ENCODE assay signal across 8 mouse cellular contexts in genomic region chr7:45068000-45068318, GRCm38 (mm10). TPM values are rescaled to one million over a fixed set of nuclear protein-coding genes. Genes with fewer than 3 reads are reported as not detected.
A peak's percentile ranks its signal among the peaks of the same experiment; 100 is the strongest.
DNase-seq lines count a peak whose midpoint lies in the region; ATAC-seq and TF ChIP-seq lines count a peak whose summit lies in the region.

No protein-coding gene starts in this region.

- ATAC-seq in hindbrain, postnatal 0 days = 0 out of 2 replicates have a peak, but pooled peaks have one; percentile 21
- ATAC-seq in hindbrain, embryonic 16.5 days = no peak
- peak; percentile 44 for ATAC-seq in intestine, postnatal 0 days

- 23% methylated on average over 5 of the region's 5 CpGs for WGBS in hindbrain, postnatal 0 days
- WGBS in hindbrain, embryonic 16.5 days = 28% methylated on average over 5 of the region's 5 CpGs
- WGBS in intestine, postnatal 0 days = 24% methylated on average over 5 of the region's 5 CpGs

- H3K36me3 ChIP-seq in hindbrain, postnatal 0 days (ENCODE audit: insufficient read depth, low read length) = no peaks in the 10 kb centered on the region
- no peaks in the 10 kb centered on the region for H3K36me3 ChIP-seq in hindbrain, embryonic 16.5 days (ENCODE audit: control insufficient read depth, insufficient read depth, low read length)
- H3K36me3 ChIP-seq in ES-E14 (ENCODE audit: control insufficient read depth, insufficient read depth, low read length, poor library complexity, severe bottlenecking) = no peaks in the 10 kb centered on the region
- no peaks in the 10 kb centered on the region for H3K36me3 ChIP-seq in intestine, postnatal 0 days (ENCODE audit: control insufficient read depth, insufficient read depth)

- in situ Hi-C loops in ES-E14 (cut with MboI; ENCODE audit: low sequenced_read_pairs in 2 of 2, unreplicated experiment in 2 of 2) = no loop called here

- H3K4me3 ChIP-seq in hindbrain, postnatal 0 days (ENCODE audit: low read length) = no peak overlapping the region
- H3K4me3 ChIP-seq in hindbrain, embryonic 16.5 days (ENCODE audit: low read length) = no peak overlapping the region
- H3K4me3 ChIP-seq in ES-E14 (ENCODE audit: insufficient read depth in 1 of 2, low read depth in 1 of 2, low read length in 2 of 2, poor library complexity in 1 of 2, severe bottlenecking in 1 of 2) = no peak overlapping the region
- no peak overlapping the region for H3K4me3 ChIP-seq in intestine, postnatal 0 days (ENCODE audit: low read depth, low read length)

- H3K27me3 ChIP-seq in hindbrain, postnatal 0 days (ENCODE audit: insufficient read depth, low read length) = no peaks in the 10 kb centered on the region
- no peaks in the 10 kb centered on the region for H3K27me3 ChIP-seq in hindbrain, embryonic 16.5 days (replicated peaks; ENCODE audit: control insufficient read depth, insufficient read depth, low read length)
- H3K27me3 ChIP-seq in intestine, postnatal 0 days (replicated peaks; ENCODE audit: control insufficient read depth, insufficient read depth, low read length) = no peaks in the 10 kb centered on the region

- no peaks in the 10 kb centered on the region for H3K4me1 ChIP-seq in hindbrain, postnatal 0 days (ENCODE audit: insufficient read depth, low read length)
- peaks cover 4% of the 10 kb centered on the region for H3K4me1 ChIP-seq in hindbrain, embryonic 16.5 days (ENCODE audit: control insufficient read depth, insufficient read depth, low read depth, low read length)
- H3K4me1 ChIP-seq in ES-E14 (ENCODE audit: control insufficient read depth in 2 of 2, insufficient read depth in 2 of 2, low read length in 2 of 2, poor library complexity in 1 of 2) = peaks cover 5 to 18% of the 10 kb centered on the region in 2 experiments
- no peaks in the 10 kb centered on the region for H3K4me1 ChIP-seq in intestine, postnatal 0 days (replicated peaks; ENCODE audit: control insufficient read depth, insufficient read depth, low read length)

- peak; percentile 49 for DNase-seq in hindbrain, postnatal 0 days (ENCODE audit: low spot score)
- no peak for DNase-seq in ES-E14 (ENCODE audit: low read depth, low spot score)
- DNase-seq in cerebellum, postnatal 14 days = peak; percentile 53 to 68
- peak; percentile 76 for DNase-seq in lung, postnatal 36 days
- DNase-seq in thymus, postnatal 14 days = peak; percentile 71
- no peak for DNase-seq in right cerebral cortex, postnatal 4 days

- no peak overlapping the region for H3K4me2 ChIP-seq in hindbrain, postnatal 0 days (ENCODE audit: low read depth, low read length)
- no peak overlapping the region for H3K4me2 ChIP-seq in hindbrain, embryonic 16.5 days (ENCODE audit: low read length)
- H3K4me2 ChIP-seq in intestine, postnatal 0 days (replicated peaks; ENCODE audit: low read depth) = no peak overlapping the region

- TF ChIP-seq CTCF in hindbrain, postnatal 0 days (IDR thresholded peaks at IDR 0.05; ENCODE audit: low read depth) = peak; percentile 78
- peak; percentile 85 for TF ChIP-seq CTCF in intestine, postnatal 0 days (IDR thresholded peaks at IDR 0.05; ENCODE audit: low read depth)

- H3K27ac ChIP-seq in hindbrain, postnatal 0 days = no peak overlapping the region
- H3K27ac ChIP-seq in hindbrain, embryonic 16.5 days (ENCODE audit: low read depth, low read length) = no peak overlapping the region
- H3K27ac ChIP-seq in ES-E14 (ENCODE audit: insufficient read depth, low read depth, low read length, poor library complexity, severe bottlenecking) = no peak overlapping the region; the same call in 1 of the 2 replicates
- no peak overlapping the region for H3K27ac ChIP-seq in intestine, postnatal 0 days (ENCODE audit: low read depth, low read length)

- H3K9ac ChIP-seq in hindbrain, postnatal 0 days (replicated peaks; ENCODE audit: low read length) = no peak overlapping the region
- H3K9ac ChIP-seq in hindbrain, embryonic 16.5 days (ENCODE audit: low read depth, low read length) = no peak overlapping the region
- peak overlapping the region; percentile 30; the same call in 1 of the 2 replicates for H3K9ac ChIP-seq in ES-E14 (ENCODE audit: insufficient read depth, low read depth, low read length, poor library complexity, severe bottlenecking)
- H3K9ac ChIP-seq in intestine, postnatal 0 days (ENCODE audit: low read depth, low read length) = no peak overlapping the region

- H3K9me3 ChIP-seq in hindbrain, postnatal 0 days (ENCODE audit: low read length) = no peaks in the 10 kb centered on the region
- H3K9me3 ChIP-seq in hindbrain, embryonic 16.5 days (ENCODE audit: control insufficient read depth, low read length) = no peaks in the 10 kb centered on the region
- H3K9me3 ChIP-seq in ES-E14 (ENCODE audit: control insufficient read depth, insufficient read depth, low read depth, low read length) = no peaks in the 10 kb centered on the region
- H3K9me3 ChIP-seq in intestine, postnatal 0 days (ENCODE audit: control insufficient read depth) = no peaks in the 10 kb centered on the region

TF ChIP-seq in ES-E14, 5 proteins besides CTCF, POLR2A, EP300 and RAD21:
- TF ChIP-seq ZNF384 (IDR thresholded peaks at IDR 0.05; ENCODE audit: low read depth, low read length) (no peak), HCFC1 (IDR thresholded peaks at IDR 0.05; ENCODE audit: borderline replicate concordance, insufficient read depth, low read length) (0 out of 2 replicates have a peak, but pooled peaks have one; percentile 47), CHD2 (IDR thresholded peaks at IDR 0.05; ENCODE audit: low read depth, low read length) (no peak), MAFK (IDR thresholded peaks at IDR 0.05; ENCODE audit: insufficient read depth, low read depth, low read length) (no peak), ZC3H11A (IDR thresholded peaks at IDR 0.05; ENCODE audit: borderline replicate concordance, low read depth, low read length) (peak; percentile 52; the same call in 1 of the 2 replicates)

RNA-seq across cellular contexts. Expression of gene Prrg2, which starts 5.5 kb away (rescaled TPM):
- 10.5 and 12.4 TPM in 2 replicates for total RNA-seq in hindbrain, postnatal 0 days (2014; rRNA removed)
- 15.3 and 17.2 TPM in 2 replicates for polyA plus RNA-seq in hindbrain, postnatal 0 days (2015; fragmentation: Nextera tagmentation; extraction: Ambion mirVana)
- polyA plus RNA-seq in hindbrain, embryonic 16.5 days (2015; fragmentation: Nextera tagmentation; extraction: Ambion mirVana) = 15.7 and 16.7 TPM in 2 replicates
- total RNA-seq in ES-E14 (2012; rRNA removed) = 9.8 and 11.4 TPM in 2 replicates
- polyA plus RNA-seq in intestine, postnatal 0 days (2015; fragmentation: Nextera tagmentation; extraction: Ambion mirVana) = 56.8 and 59.0 TPM in 2 replicates

RNA-seq across cellular contexts. Expression of gene Nosip, which starts 5.7 kb away (rescaled TPM):
- total RNA-seq in hindbrain, postnatal 0 days (2014; rRNA removed) = 72.9 and 83.1 TPM in 2 replicates
- 64.5 and 67.4 TPM in 2 replicates for polyA plus RNA-seq in hindbrain, postnatal 0 days (2015; fragmentation: Nextera tagmentation; extraction: Ambion mirVana)
- 68.8 and 69.0 TPM in 2 replicates for polyA plus RNA-seq in hindbrain, embryonic 16.5 days (2015; fragmentation: Nextera tagmentation; extraction: Ambion mirVana)
- total RNA-seq in ES-E14 (2012; rRNA removed) = 94.2 and 106 TPM in 2 replicates
- polyA plus RNA-seq in intestine, postnatal 0 days (2015; fragmentation: Nextera tagmentation; extraction: Ambion mirVana) = 38.9 and 40.5 TPM in 2 replicates

RNA-seq across cellular contexts. Expression of gene Prr12, which starts 15.3 kb away (rescaled TPM):
- 14.0 and 18.1 TPM in 2 replicates for total RNA-seq in hindbrain, postnatal 0 days (2014; rRNA removed)
- polyA plus RNA-seq in hindbrain, postnatal 0 days (2015; fragmentation: Nextera tagmentation; extraction: Ambion mirVana) = 7.5 and 9.2 TPM in 2 replicates
- polyA plus RNA-seq in hindbrain, embryonic 16.5 days (2015; fragmentation: Nextera tagmentation; extraction: Ambion mirVana) = 12.8 and 13.4 TPM in 2 replicates
- total RNA-seq in ES-E14 (2012; rRNA removed) = 32.3 and 37.5 TPM in 2 replicates
- polyA plus RNA-seq in intestine, postnatal 0 days (2015; fragmentation: Nextera tagmentation; extraction: Ambion mirVana) = 2.4 and 2.6 TPM in 2 replicates

RNA-seq across cellular contexts. Expression of gene Rcn3, which starts 24.1 kb away (rescaled TPM):
- 42.9 and 45.1 TPM in 2 replicates for total RNA-seq in hindbrain, postnatal 0 days (2014; rRNA removed)
- 39.3 and 42.0 TPM in 2 replicates for polyA plus RNA-seq in hindbrain, postnatal 0 days (2015; fragmentation: Nextera tagmentation; extraction: Ambion mirVana)
- polyA plus RNA-seq in hindbrain, embryonic 16.5 days (2015; fragmentation: Nextera tagmentation; extraction: Ambion mirVana) = 63.3 and 77.3 TPM in 2 replicates
- 137 and 207 TPM in 2 replicates for total RNA-seq in ES-E14 (2012; rRNA removed)
- 81.8 and 85.6 TPM in 2 replicates for polyA plus RNA-seq in intestine, postnatal 0 days (2015; fragmentation: Nextera tagmentation; extraction: Ambion mirVana)

RNA-seq across cellular contexts. Expression of gene Fcgrt, which starts 35.7 kb away (rescaled TPM):
- total RNA-seq in hindbrain, postnatal 0 days (2014; rRNA removed) = 32.9 and 43.6 TPM in 2 replicates
- 43.8 and 45.9 TPM in 2 replicates for polyA plus RNA-seq in hindbrain, postnatal 0 days (2015; fragmentation: Nextera tagmentation; extraction: Ambion mirVana)
- polyA plus RNA-seq in hindbrain, embryonic 16.5 days (2015; fragmentation: Nextera tagmentation; extraction: Ambion mirVana) = 34.1 and 40.2 TPM in 2 replicates
- total RNA-seq in ES-E14 (2012; rRNA removed) = 10.6 and 15.1 TPM in 2 replicates
- polyA plus RNA-seq in intestine, postnatal 0 days (2015; fragmentation: Nextera tagmentation; extraction: Ambion mirVana) = 2,929 and 3,267 TPM in 2 replicates

Comparison
In these comparisons a context has a peak if more than half of its experiments do, and no peak if none do; other contexts are left out.
1. DNase-seq: peak in hindbrain, postnatal 0 days (single experiment), cerebellum, postnatal 14 days (2 of 2), lung, postnatal 36 days (single experiment) and thymus, postnatal 14 days (single experiment); none in ES-E14 (single experiment) and right cerebral cortex, postnatal 4 days (single experiment).